Mouse (Mus musculus) limb, embryonic 13.5 days (tissue): Measurements from ENCODE around the gene Pde4d. TPM values are rescaled to one million over a fixed set of nuclear protein-coding genes. Genes with fewer than 3 reads are reported as not detected.

Experiments used
- ATAC-seq: fragments of 200-750 bp; cut with Nextera tagmentation; 2 replicates; pipeline ENCODE4 v1.8.0; 2017; ENCODE audit warnings: low read depth, moderate number of reproducible peaks, moderate TSS enrichment; ENCODE audit not compliant: low FRiP score
- H3K27ac ChIP-seq: fragments of 300-500 bp; sonication (generic); 2 replicates; pipeline ENCODE4 v1.5.1; 2015; ENCODE audit warnings: inconsistent platforms, mild to moderate bottlenecking, moderate library complexity
- H3K27me3 ChIP-seq: fragments of 300-500 bp; sonication (generic); 2 replicates; pipeline ENCODE4 v1.6.1; 2015; ENCODE audit warnings: mild to moderate bottlenecking, inconsistent platforms
- H3K36me3 ChIP-seq: fragments of 300-500 bp; sonication (generic); 2 replicates; pipeline ENCODE4 v1.6.1; 2015; ENCODE audit warnings: inconsistent platforms, mild to moderate bottlenecking, moderate library complexity
- H3K4me1 ChIP-seq: fragments of 300-500 bp; sonication (generic); 2 replicates; pipeline ENCODE4 v1.6.1; 2015; ENCODE audit warnings: inconsistent platforms
- H3K4me2 ChIP-seq: fragments of 300-500 bp; sonication (generic); replicated peaks from 2 replicates; pipeline ENCODE4 v1.6.1; 2015; ENCODE audit warnings: inconsistent platforms, mild to moderate bottlenecking, moderate library complexity
- H3K4me3 ChIP-seq: fragments of 300-500 bp; sonication (generic); 2 replicates; pipeline ENCODE4 v1.5.1; 2015; ENCODE audit warnings: moderate library complexity, mild to moderate bottlenecking, inconsistent platforms
- H3K9ac ChIP-seq: fragments of 300-500 bp; sonication (generic); 2 replicates; pipeline ENCODE4 v1.6.1; 2015; ENCODE audit warnings: mild to moderate bottlenecking, inconsistent platforms
- H3K9me3 ChIP-seq: fragments of 300-500 bp; sonication (generic); 2 replicates; pipeline ENCODE4 v1.6.1; 2016; ENCODE audit warnings: inconsistent platforms
- WGBS: fragments of 180-500 bp; shearing (Covaris S2); methylation state at CpG from one replicate; pipeline ENCODE4 v1.1.7; 2015; 5-methylcytosine and 5-hydroxymethylcytosine counted together
- polyA plus RNA-seq: library from polyadenylated mRNA; unstranded; fragments of >200 nt; fragmentation: Nextera tagmentation; extraction: Ambion mirVana; gene quantifications from 2 replicates; pipeline ENCODE4 v1.2.1, GENCODE M21; 2015

Pde4d gene
- polyA plus RNA-seq, 1 experiment from 2014 or later, result 22.3 TPM

DNA sequence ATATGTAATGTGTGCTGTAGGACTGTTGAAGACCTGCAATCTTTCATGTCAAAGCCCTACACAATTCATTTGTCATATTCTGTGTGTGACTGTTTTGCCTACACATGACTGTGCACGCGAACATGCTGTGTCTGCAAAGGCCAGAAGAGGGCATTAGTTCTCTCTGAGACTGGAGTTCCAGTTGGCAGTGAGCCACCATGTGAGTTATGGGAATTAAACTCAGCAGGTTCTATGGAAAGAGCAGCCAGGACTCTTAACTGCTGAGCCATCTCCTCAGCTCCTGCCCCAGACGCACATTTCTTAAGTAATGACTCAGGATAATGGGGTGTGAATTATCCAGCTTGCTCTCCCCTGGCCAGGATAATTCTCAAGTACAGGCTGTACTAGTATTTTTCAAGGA is 363.2 kb downstream of the Pde4d start:
- no peak overlapping the region for H3K4me2 ChIP-seq
- H3K27me3 ChIP-seq, result no peaks in the 10 kb centered on the region
- H3K9me3 ChIP-seq, result no peaks in the 10 kb centered on the region
- 0 out of 2 replicates have a peak, but pooled peaks cover 4% of the 10 kb centered on the region for H3K4me1 ChIP-seq
- H3K27ac ChIP-seq, result no peak overlapping the region
- H3K36me3 ChIP-seq, result no peaks in the 10 kb centered on the region
- no peak overlapping the region for H3K4me3 ChIP-seq
- peak; percentile 44; the same call in 1 of the 2 replicates for ATAC-seq
- WGBS, result 47% methylated on average over 3 of the region's 3 CpGs
- H3K9ac ChIP-seq, result no peak overlapping the region

DNA sequence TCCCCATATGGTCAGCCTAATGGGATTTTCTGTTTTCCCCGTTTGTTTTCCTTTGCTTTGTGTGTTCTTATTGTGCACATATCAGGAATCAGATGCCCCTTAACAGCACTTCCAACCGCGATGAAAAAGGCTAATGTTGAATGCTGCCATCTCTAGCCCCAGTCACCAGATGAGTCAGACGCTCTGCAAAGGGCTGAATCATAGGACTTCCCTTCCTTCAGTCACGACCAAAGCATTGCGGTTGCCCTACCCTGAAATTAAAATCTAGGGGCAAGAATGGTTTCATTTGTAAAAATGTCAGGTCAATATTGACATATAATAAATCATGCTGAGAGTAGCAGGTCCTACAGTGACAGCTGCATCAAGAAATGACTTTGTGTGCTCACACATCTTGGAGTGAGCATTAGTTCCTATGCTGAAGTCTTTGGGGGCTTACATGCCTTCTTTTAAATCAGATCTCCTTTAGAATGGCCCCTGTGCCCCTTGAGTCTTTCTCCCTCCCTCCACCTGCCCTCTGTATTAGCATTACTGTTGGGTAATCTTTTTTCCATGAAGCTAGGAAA is 370.2 kb downstream of the Pde4d start:
- Histone ChIP-seq H3K9ac (no peak overlapping the region), H3K9me3 (no peaks in the 10 kb centered on the region), H3K27me3 (no peaks in the 10 kb centered on the region), H3K27ac (no peak overlapping the region; the same call in 1 of the 2 replicates), H3K4me1 (no peaks in the 10 kb centered on the region), H3K4me3 (no peak overlapping the region), H3K36me3 (no peaks in the 10 kb centered on the region), H3K4me2 (no peak overlapping the region)
- no peak for ATAC-seq
- 75% methylated on average over 6 of the region's 6 CpGs for WGBS

DNA sequence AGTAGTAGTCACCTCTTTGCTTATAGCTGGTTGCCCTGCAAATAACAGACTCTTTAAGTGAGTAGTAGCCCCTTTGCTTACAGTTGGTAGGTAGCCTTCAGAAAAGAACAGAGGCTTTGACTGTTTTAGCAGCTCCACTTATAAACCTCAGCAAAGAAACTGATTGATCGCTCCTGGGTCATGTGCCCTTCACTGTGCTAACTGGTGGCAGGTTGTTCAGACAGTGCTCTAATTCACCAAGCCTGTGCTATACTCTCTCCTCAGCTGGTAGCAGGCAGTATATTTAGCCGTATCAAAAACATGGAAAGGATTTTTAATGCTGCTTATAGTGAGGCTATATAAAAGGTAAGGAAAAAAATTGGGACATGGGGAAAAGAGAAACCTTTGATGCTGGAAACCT is 370.7 kb downstream of the Pde4d start:
- H3K9ac ChIP-seq, result no peak overlapping the region
- H3K4me1 ChIP-seq, result no peaks in the 10 kb centered on the region
- no peaks in the 10 kb centered on the region for H3K27me3 ChIP-seq
- no peaks in the 10 kb centered on the region for H3K9me3 ChIP-seq
- no peak overlapping the region for H3K4me2 ChIP-seq
- WGBS, result 66% methylated on average over 2 of the region's 2 CpGs
- ATAC-seq, result peak; percentile 78; the same call in 1 of the 2 replicates
- no peak overlapping the region for H3K4me3 ChIP-seq
- H3K27ac ChIP-seq, result no peak overlapping the region
- H3K36me3 ChIP-seq, result no peaks in the 10 kb centered on the region

- Histone ChIP-seq H3K27me3 (no peaks in the 10 kb centered on the region), H3K27ac (no peak overlapping the region), H3K9ac (no peak overlapping the region), H3K4me1 (no peaks in the 10 kb centered on the region), H3K36me3 (no peaks in the 10 kb centered on the region), H3K9me3 (no peaks in the 10 kb centered on the region), H3K4me3 (no peak overlapping the region), H3K4me2 (no peak overlapping the region)
- ATAC-seq, result no peak
- WGBS, result 81% methylated on average over 7 of the region's 7 CpGs
Measured at GRCm38 (mm10) chr13:108821270-108821669, 371.5 kb downstream of the Pde4d start.

GRCm38 (mm10) chr13:108824638-108825310 is 375.0 kb downstream of the Pde4d start:
- H3K4me3 ChIP-seq, result no peak overlapping the region
- H3K27me3 ChIP-seq, result no peaks in the 10 kb centered on the region
- WGBS, result 88% methylated on average over 8 of the region's 8 CpGs
- H3K9me3 ChIP-seq, result no peaks in the 10 kb centered on the region
- H3K27ac ChIP-seq, result no peak overlapping the region
- no peak overlapping the region for H3K4me2 ChIP-seq
- H3K4me1 ChIP-seq, result no peaks in the 10 kb centered on the region
- no peak for ATAC-seq
- H3K9ac ChIP-seq, result no peak overlapping the region
- H3K36me3 ChIP-seq, result no peaks in the 10 kb centered on the region

DNA sequence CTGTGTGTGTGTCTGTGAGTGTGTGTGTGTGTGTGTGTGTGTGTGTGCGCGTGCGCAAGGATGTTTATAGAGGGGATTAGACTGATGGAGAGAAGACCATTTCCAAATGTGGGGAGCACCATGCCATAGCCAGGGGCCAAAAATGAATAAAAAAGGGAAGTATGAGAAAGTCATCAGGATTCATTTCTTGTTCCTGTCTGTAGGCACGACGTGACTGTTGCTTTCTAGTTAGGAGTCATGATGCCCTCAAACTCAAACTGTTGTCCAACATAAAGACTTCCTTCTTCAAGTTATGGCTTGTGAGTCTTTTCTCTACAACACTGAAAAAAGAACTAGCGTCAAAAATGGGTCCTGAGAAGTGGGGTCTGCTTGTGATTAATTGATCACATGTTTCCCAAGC is 375.8 kb downstream of the Pde4d start:
- Histone ChIP-seq H3K4me3 (no peak overlapping the region), H3K9me3 (no peaks in the 10 kb centered on the region), H3K4me1 (no peaks in the 10 kb centered on the region), H3K27me3 (no peaks in the 10 kb centered on the region), H3K36me3 (no peaks in the 10 kb centered on the region), H3K27ac (no peak overlapping the region), H3K4me2 (no peak overlapping the region), H3K9ac (no peak overlapping the region)
- 88% methylated on average over 6 of the region's 6 CpGs for WGBS
- ATAC-seq, result no peak

DNA sequence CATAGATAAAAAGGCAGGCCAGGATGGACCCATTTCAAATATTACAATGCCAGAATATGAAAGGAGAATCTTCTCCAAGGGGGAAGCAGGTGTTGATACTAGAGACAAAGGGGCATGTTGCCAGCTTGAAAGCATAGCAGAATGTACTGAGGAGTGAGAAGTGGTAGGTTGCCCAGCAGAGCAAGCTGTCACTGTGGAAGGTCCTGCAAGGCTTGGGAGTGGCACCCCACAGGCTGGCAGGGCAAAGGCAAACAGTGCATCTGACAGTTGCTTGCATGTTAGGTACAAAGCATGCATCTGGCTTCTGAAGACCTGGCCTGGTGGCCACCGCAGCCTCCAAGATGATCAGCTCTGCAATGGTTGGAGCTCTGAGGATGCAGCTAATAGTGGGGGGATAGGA is 384.4 kb downstream of the Pde4d start:
- H3K4me2 ChIP-seq, result no peak overlapping the region
- H3K27ac ChIP-seq, result no peak overlapping the region
- H3K36me3 ChIP-seq, result no peaks in the 10 kb centered on the region
- no peaks in the 10 kb centered on the region for H3K4me1 ChIP-seq
- ATAC-seq, result no peak
- no peaks in the 10 kb centered on the region for H3K27me3 ChIP-seq
- H3K9ac ChIP-seq, result no peak overlapping the region
- 95% methylated on average over 1 of the region's 1 CpGs for WGBS
- H3K9me3 ChIP-seq, result no peaks in the 10 kb centered on the region
- no peak overlapping the region for H3K4me3 ChIP-seq

- Histone ChIP-seq H3K36me3 (no peaks in the 10 kb centered on the region), H3K27me3 (no peaks in the 10 kb centered on the region), H3K4me3 (no peak overlapping the region), H3K4me1 (no peaks in the 10 kb centered on the region), H3K4me2 (no peak overlapping the region), H3K9me3 (no peaks in the 10 kb centered on the region), H3K9ac (no peak overlapping the region), H3K27ac (no peak overlapping the region)
- 77% methylated on average over 3 of the region's 3 CpGs for whole genome bisulfite sequencing
- no peak for ATAC-seq
Measured at GRCm38 (mm10) chr13:108836314-108836713, 386.6 kb downstream of the Pde4d start.

- no peak overlapping the region for H3K4me3 ChIP-seq
- H3K4me2 ChIP-seq, result no peak overlapping the region
- no peaks in the 10 kb centered on the region for H3K27me3 ChIP-seq
- 53% methylated on average over 7 of the region's 7 CpGs for WGBS
- H3K9ac ChIP-seq, result no peak overlapping the region
- no peaks in the 10 kb centered on the region for H3K4me1 ChIP-seq
- no peak overlapping the region for H3K27ac ChIP-seq
- no peaks in the 10 kb centered on the region for H3K9me3 ChIP-seq
- no peak for ATAC-seq
- no peaks in the 10 kb centered on the region for H3K36me3 ChIP-seq
Measured at GRCm38 (mm10) chr13:108839142-108839541, 389.4 kb downstream of the Pde4d start.

GRCm38 (mm10) chr13:108854090-108854489 is 404.3 kb downstream of the Pde4d start:
- no peak overlapping the region for H3K4me2 ChIP-seq
- H3K9me3 ChIP-seq, result no peaks in the 10 kb centered on the region
- H3K36me3 ChIP-seq, result no peaks in the 10 kb centered on the region
- no peak overlapping the region for H3K9ac ChIP-seq
- ATAC-seq, result no peak
- H3K27me3 ChIP-seq, result no peaks in the 10 kb centered on the region
- H3K4me1 ChIP-seq, result no peaks in the 10 kb centered on the region
- 26% methylated on average over 5 of the region's 5 CpGs for WGBS
- H3K4me3 ChIP-seq, result no peak overlapping the region
- H3K27ac ChIP-seq, result no peak overlapping the region

- H3K27ac ChIP-seq, result no peak overlapping the region
- H3K9me3 ChIP-seq, result no peaks in the 10 kb centered on the region
- H3K36me3 ChIP-seq, result no peaks in the 10 kb centered on the region
- no peaks in the 10 kb centered on the region for H3K4me1 ChIP-seq
- 78% methylated on average over 6 of the region's 6 CpGs for WGBS
- H3K9ac ChIP-seq, result no peak overlapping the region
- no peak overlapping the region for H3K4me3 ChIP-seq
- no peaks in the 10 kb centered on the region for H3K27me3 ChIP-seq
- no peak for ATAC-seq
- no peak overlapping the region for H3K4me2 ChIP-seq
Measured at GRCm38 (mm10) chr13:108856776-108857435, 407.2 kb downstream of the Pde4d start.

DNA sequence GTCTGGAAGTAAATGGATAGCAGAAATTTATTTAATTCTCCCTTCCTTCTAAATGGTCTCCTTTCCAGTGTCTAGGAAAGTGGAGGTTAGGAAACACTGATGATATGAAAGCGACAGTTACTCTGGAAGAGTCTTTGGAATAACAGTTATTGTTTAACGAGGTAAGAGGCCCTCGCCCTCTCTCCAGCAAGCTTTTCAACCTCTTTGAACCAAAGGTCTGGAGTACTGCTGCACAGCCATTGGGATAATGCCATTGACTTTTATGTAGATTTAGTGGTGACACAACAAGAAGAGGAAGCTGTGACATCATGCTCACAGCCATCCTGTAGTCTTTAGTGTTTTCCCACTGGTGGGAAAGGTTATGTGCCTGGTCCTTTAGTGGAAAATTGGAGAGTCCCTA is 409.6 kb downstream of the Pde4d start:
- H3K27ac ChIP-seq, result no peak overlapping the region
- H3K36me3 ChIP-seq, result no peaks in the 10 kb centered on the region
- H3K27me3 ChIP-seq, result no peaks in the 10 kb centered on the region
- H3K9ac ChIP-seq, result no peak overlapping the region
- H3K4me1 ChIP-seq, result no peaks in the 10 kb centered on the region
- 80% methylated on average over 3 of the region's 3 CpGs for WGBS
- H3K4me3 ChIP-seq, result no peak overlapping the region
- ATAC-seq, result no peak
- H3K4me2 ChIP-seq, result no peak overlapping the region
- no peaks in the 10 kb centered on the region for H3K9me3 ChIP-seq
